Mouse (Mus musculus) heart, embryonic 10.5 days (tissue): ENCODE results near the gene Eps15l1. TPM values are rescaled to one million over a fixed set of nuclear protein-coding genes. Genes with fewer than 3 reads are reported as not detected.

Source experiments
- DNase-seq: peaks from one replicate; pipeline ENCODE4 v3.0.0-alpha.2; 2017; ENCODE audit warnings: low spot score
- H3K27ac ChIP-seq: fragments of 300-500 bp; sonication (generic); 2 replicates; pipeline ENCODE4 v1.5.1; 2016; ENCODE audit warnings: mild to moderate bottlenecking
- H3K27me3 ChIP-seq: fragments of 300-500 bp; sonication (generic); 2 replicates; pipeline ENCODE4 v1.6.1; 2016; ENCODE audit warnings: mild to moderate bottlenecking; ENCODE audit not compliant: poor library complexity, insufficient read depth, severe bottlenecking
- H3K36me3 ChIP-seq: fragments of 300-500 bp; sonication (generic); 2 replicates; pipeline ENCODE4 v1.6.1; 2016; ENCODE audit warnings: mild to moderate bottlenecking, moderate library complexity
- H3K4me1 ChIP-seq: fragments of 300-500 bp; sonication (generic); 2 replicates; pipeline ENCODE4 v1.6.1; 2016; ENCODE audit warnings: mild to moderate bottlenecking
- H3K4me3 ChIP-seq: fragments of 300-500 bp; sonication (generic); 2 replicates; pipeline ENCODE4 v1.5.1; 2016; ENCODE audit warnings: mild to moderate bottlenecking, moderate library complexity
- H3K9me3 ChIP-seq: fragments of 300-500 bp; sonication (generic); 2 replicates; pipeline ENCODE4 v1.6.1; 2016; ENCODE audit warnings: mild to moderate bottlenecking, moderate library complexity
- whole genome bisulfite sequencing: fragments of 180-500 bp; shearing (Covaris S2); methylation state at CpG from one replicate; pipeline ENCODE4 v1.1.7; 2016; 5-methylcytosine and 5-hydroxymethylcytosine counted together
- polyA plus RNA-seq: library from polyadenylated mRNA; unstranded; fragments of >200 nt; fragmentation: Nextera tagmentation; extraction: Ambion mirVana; gene quantifications from 2 replicates; pipeline ENCODE4 v1.2.1, GENCODE M21; 2016

The Eps15l1 gene
- polyA plus RNA-seq, 1 experiment from 2014 or later: 62.3 TPM

GRCm38 (mm10) chr8:72362754-72363153 lies 58.5 kb downstream of the Eps15l1 start:
- H3K9me3 ChIP-seq: no peaks in the 10 kb centered on the region
- H3K27me3 ChIP-seq: no peaks in the 10 kb centered on the region
- H3K4me1 ChIP-seq: no peaks in the 10 kb centered on the region
- H3K4me3 ChIP-seq: no peak overlapping the region
- 90% methylated on average over 4 of the region's 4 CpGs for WGBS
- H3K27ac ChIP-seq: no peak overlapping the region
- no peak for DNase-seq
- H3K36me3 ChIP-seq: peaks cover 97% of the 10 kb centered on the region

GRCm38 (mm10) chr8:72360162-72360561 lies 61.1 kb downstream of the Eps15l1 start:
- DNase-seq: no peak
- H3K27me3 ChIP-seq: no peaks in the 10 kb centered on the region
- H3K4me3 ChIP-seq: no peak overlapping the region
- H3K36me3 ChIP-seq: peaks cover 97% of the 10 kb centered on the region
- H3K27ac ChIP-seq: no peak overlapping the region
- H3K4me1 ChIP-seq: peaks cover 13% of the 10 kb centered on the region
- H3K9me3 ChIP-seq: no peaks in the 10 kb centered on the region

DNA sequence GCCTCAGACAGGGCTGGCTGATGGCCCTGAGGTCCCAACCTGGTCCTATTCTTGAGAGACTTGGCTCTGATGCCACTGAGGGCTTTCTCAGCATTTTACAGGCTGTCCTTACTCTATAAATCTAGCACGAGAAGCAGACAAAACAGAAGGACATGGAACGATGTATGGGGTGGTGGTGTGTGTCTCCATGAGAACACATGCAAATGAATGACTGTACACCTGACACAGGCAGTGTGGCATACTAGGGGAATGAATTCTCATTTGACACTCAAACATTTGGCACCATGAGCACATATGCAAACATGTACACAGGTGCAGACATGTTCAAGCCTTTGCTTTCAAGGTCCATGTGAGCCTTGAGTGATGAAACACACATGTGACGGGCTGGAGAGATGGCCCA lies 64.7 kb downstream of the Eps15l1 start:
- Histone ChIP-seq H3K9me3 (no peaks in the 10 kb centered on the region), H3K4me1 (peaks cover 44% of the 10 kb centered on the region), H3K36me3 (peaks cover 76% of the 10 kb centered on the region), H3K27me3 (no peaks in the 10 kb centered on the region), H3K4me3 (no peak overlapping the region), H3K27ac (no peak overlapping the region)
- no peak for DNase-seq
- WGBS: 88% methylated on average over 3 of the region's 3 CpGs

GRCm38 (mm10) chr8:72354272-72354671 lies 67.0 kb downstream of the Eps15l1 start:
- Histone ChIP-seq H3K4me3 (no peak overlapping the region), H3K36me3 (peaks cover 55% of the 10 kb centered on the region), H3K4me1 (peaks cover 44% of the 10 kb centered on the region), H3K27me3 (no peaks in the 10 kb centered on the region), H3K27ac (peak overlapping the region; percentile 74), H3K9me3 (no peaks in the 10 kb centered on the region)
- DNase-seq: no peak
- WGBS: 55% methylated on average over 11 of the region's 11 CpGs

DNA sequence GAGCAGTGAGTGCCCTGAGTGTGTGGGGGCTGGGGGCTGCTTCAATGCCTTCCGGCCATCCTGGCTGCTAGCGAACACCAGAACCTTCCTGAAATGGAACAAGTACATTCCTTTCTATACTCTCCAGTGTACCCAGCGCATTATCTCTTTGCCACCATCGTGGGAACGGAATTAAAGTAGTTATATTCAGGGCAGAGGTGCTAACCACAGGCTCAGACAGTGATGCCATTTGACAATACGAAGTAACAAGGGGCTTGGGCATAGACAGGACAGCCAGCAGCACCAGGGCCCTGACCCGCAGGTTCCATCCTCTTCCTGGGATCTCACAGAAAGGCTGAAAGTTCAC lies 67.6 kb downstream of the Eps15l1 start:
- H3K4me1 ChIP-seq: peaks cover 49% of the 10 kb centered on the region
- peak overlapping the region; percentile 74 for H3K27ac ChIP-seq
- H3K9me3 ChIP-seq: no peaks in the 10 kb centered on the region
- no peaks in the 10 kb centered on the region for H3K27me3 ChIP-seq
- H3K4me3 ChIP-seq: no peak overlapping the region
- H3K36me3 ChIP-seq: peaks cover 49% of the 10 kb centered on the region
- no peak for DNase-seq
- WGBS: 49% methylated on average over 7 of the region's 7 CpGs

DNA sequence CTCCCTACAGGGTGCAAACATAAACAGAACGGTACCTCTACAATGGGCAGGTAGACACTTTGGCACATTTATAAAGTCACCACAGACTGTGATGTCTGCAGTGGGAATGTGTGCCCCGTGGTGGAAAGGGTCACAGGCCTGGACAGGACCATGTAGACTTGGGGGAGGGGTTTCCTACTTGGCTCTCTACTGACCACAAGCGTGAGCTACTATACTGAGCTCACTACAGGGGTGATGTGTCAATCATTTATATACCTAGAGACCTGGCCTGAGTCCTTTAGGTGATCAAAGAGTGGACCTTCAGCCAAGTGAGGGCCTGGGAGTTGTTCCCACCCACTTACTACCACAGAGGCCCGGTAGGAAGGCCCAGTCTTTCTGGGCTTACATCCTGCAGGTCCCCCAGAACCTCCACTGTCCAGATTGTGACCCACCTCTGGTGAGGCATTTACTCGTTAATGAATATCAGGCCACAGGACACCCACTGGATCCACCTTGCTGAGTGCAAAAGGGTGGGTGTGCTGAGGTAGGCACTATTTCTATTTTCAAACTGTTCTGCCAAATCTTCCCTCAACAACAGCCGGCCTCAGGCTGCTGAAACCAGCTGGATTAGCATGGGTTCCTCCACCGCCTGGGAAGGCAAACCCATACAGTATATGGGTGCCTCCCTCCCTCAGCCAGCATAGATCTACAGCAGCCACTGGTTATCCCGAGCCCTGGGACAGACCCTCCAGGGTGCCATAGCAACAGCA lies 68.1 kb downstream of the Eps15l1 start:
- Histone ChIP-seq H3K36me3 (peaks cover 46% of the 10 kb centered on the region), H3K9me3 (no peaks in the 10 kb centered on the region), H3K27ac (peak overlapping the region; percentile 74), H3K4me3 (no peak overlapping the region), H3K4me1 (peaks cover 49% of the 10 kb centered on the region), H3K27me3 (no peaks in the 10 kb centered on the region)
- WGBS: 70% methylated on average over 8 of the region's 8 CpGs
- DNase-seq: no peak

GRCm38 (mm10) chr8:72351405-72352005 lies 69.8 kb downstream of the Eps15l1 start:
- no peaks in the 10 kb centered on the region for H3K27me3 ChIP-seq
- DNase-seq: no peak
- no peaks in the 10 kb centered on the region for H3K9me3 ChIP-seq
- no peak overlapping the region for H3K27ac ChIP-seq
- H3K36me3 ChIP-seq: peaks cover 42% of the 10 kb centered on the region
- H3K4me1 ChIP-seq: peaks cover 53% of the 10 kb centered on the region
- WGBS: 78% methylated on average over 7 of the region's 7 CpGs
- no peak overlapping the region for H3K4me3 ChIP-seq

DNA sequence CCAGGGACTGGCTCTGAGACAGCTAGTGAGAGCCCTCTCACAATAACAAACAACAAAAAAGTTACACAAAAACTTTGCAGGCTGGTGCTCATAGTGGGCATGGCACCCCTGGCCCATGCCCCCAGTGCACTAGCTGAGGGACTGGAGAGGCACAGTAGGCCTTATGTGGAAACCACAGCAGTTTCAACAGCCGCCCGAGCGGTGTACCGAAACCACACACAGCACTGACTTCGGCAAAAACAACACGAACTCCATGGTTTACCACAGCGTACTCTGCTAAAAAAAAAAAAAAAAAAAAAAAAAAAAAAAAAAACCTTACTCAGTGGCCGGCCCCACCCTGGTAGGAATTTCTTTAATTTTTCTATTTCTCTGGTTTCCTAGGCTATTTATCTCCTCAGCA lies 70.5 kb downstream of the Eps15l1 start:
- WGBS: 94% methylated on average over 8 of the region's 8 CpGs

DNA sequence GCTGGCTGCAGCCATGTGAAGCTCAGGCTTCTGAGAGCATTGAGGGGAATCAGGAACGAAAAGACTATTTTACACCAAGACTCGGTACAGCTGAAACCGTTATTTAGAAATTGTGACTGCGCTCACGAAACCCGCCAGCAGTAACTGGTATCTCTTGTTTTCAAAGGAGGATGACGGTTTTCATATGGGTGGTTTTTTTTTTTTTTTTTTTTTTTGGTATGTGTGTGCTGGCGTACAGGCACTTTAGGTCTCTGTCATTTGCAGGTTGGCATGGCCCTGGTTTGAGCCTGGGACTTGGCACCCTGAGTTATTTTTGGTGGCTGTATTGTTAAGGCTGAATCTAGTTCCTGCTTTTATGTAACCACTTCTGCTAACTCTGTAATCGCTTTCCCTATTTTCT lies 71.4 kb downstream of the Eps15l1 start:
- no peak overlapping the region for H3K4me3 ChIP-seq
- WGBS: 90% methylated on average over 9 of the region's 9 CpGs

More for the DNA sequence above, 70.5 kb downstream of the Eps15l1 start:
- Histone ChIP-seq H3K4me1 (peaks cover 46% of the 10 kb centered on the region), H3K27ac (no peak overlapping the region), H3K4me3 (no peak overlapping the region), H3K27me3 (no peaks in the 10 kb centered on the region), H3K9me3 (no peaks in the 10 kb centered on the region), H3K36me3 (peaks cover 42% of the 10 kb centered on the region)
- DNase-seq: no peak

DNA sequence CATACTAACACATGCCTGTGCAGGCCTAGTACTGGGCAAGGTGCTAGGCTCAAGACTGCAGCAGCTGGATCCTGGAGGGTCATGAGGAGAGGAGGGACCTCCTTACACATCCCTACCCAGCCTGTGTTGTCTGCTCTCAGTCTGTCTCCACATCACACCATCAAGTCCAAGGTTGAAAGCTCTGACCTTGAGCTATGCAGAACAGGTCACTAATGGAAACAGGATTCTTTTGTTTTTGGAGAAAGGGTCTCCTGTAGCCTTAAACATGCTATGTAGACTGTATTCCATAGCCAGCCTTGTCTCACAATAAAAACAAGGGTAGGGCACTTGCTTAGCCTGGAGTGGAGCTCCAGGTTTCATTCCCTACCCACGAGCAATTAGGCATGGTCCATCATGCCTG lies 72.3 kb downstream of the Eps15l1 start:
- 88% methylated on average over 1 of the region's 1 CpGs for WGBS
- Histone ChIP-seq H3K27ac (no peak overlapping the region), H3K4me3 (no peak overlapping the region), H3K4me1 (peaks cover 29% of the 10 kb centered on the region), H3K9me3 (no peaks in the 10 kb centered on the region), H3K36me3 (peaks cover 50% of the 10 kb centered on the region), H3K27me3 (no peaks in the 10 kb centered on the region)
- no peak for DNase-seq

More for the DNA sequence above, 71.4 kb downstream of the Eps15l1 start:
- Histone ChIP-seq H3K9me3 (no peaks in the 10 kb centered on the region), H3K27me3 (no peaks in the 10 kb centered on the region), H3K36me3 (peaks cover 44% of the 10 kb centered on the region), H3K4me1 (peaks cover 37% of the 10 kb centered on the region), H3K27ac (no peak overlapping the region)
- no peak for DNase-seq

DNA sequence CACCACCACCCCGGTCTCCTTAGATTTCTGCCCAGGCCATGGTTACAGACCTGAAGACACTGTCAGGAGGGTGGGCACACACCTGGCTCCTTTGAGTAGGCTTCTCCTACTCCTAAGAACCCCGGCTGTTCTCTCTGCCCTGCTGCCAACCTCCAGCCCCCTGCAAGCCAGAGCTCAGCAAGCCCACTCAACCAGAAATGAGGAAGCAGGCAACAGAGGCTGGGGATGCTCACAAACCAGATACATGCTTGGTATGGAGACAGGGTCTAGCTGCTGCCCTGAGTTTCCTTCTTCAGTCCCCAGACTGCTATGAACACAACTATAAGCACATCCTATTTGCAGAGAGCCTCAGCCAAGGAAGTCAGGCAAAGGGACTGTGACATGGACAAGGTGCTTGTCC lies 73.1 kb downstream of the Eps15l1 start:
- Histone ChIP-seq H3K36me3 (peaks cover 54% of the 10 kb centered on the region), H3K4me1 (peaks cover 20% of the 10 kb centered on the region), H3K9me3 (no peaks in the 10 kb centered on the region), H3K27me3 (no peaks in the 10 kb centered on the region), H3K4me3 (no peak overlapping the region), H3K27ac (no peak overlapping the region)
- DNase-seq: no peak
- WGBS: 90% methylated on average over 2 of the region's 2 CpGs

DNA sequence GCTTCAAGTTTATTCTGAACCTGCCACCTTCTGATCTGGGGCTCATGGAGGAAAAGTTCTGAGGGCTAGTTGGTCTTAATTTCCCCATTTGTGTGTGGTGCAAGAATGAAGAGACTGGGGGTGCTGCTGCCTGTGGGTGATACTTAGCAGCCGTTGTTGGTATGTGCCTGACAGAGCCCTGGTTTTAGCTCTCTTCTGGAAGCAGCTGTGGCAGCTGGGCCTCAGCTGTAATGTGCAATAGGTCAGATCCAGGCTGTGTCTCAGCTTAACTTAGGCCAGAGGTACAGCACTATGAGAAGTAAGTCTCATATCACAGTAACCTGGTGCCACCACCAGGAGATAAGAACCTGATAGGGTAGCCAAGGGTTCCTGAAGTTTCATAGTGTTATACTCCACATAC lies 73.7 kb downstream of the Eps15l1 start:
- H3K9me3 ChIP-seq: no peaks in the 10 kb centered on the region
- peaks cover 15% of the 10 kb centered on the region; the same call in 1 of the 2 replicates for H3K4me1 ChIP-seq
- no peak overlapping the region for H3K4me3 ChIP-seq
- WGBS: 86% methylated on average over 1 of the region's 1 CpGs
- no peak overlapping the region for H3K27ac ChIP-seq
- DNase-seq: no peak
- no peaks in the 10 kb centered on the region for H3K27me3 ChIP-seq
- peaks cover 55% of the 10 kb centered on the region for H3K36me3 ChIP-seq

GRCm38 (mm10) chr8:72343725-72344124 lies 77.5 kb downstream of the Eps15l1 start:
- WGBS: 91% methylated on average over 4 of the region's 4 CpGs
- H3K36me3 ChIP-seq: peaks cover 85% of the 10 kb centered on the region

More at GRCm38 (mm10) chr8:72343725-72344124, 77.5 kb downstream of the Eps15l1 start:
- Histone ChIP-seq H3K9me3 (no peaks in the 10 kb centered on the region), H3K27ac (no peak overlapping the region), H3K4me3 (no peak overlapping the region), H3K4me1 (peaks cover 3% of the 10 kb centered on the region; the same call in 1 of the 2 replicates), H3K27me3 (no peaks in the 10 kb centered on the region)
- DNase-seq: no peak
